Mouse (Mus musculus): ENCODE data around the gene Apc2. TPM values are rescaled to one million over a fixed set of nuclear protein-coding genes. Genes with fewer than 3 reads are reported as not detected.
A peak's percentile ranks its signal among the peaks of the same experiment; 100 is the strongest.
"Not testable (repeated sequence)": the region's sequence is repeated elsewhere in the genome, so short reads cannot be mapped to it uniquely, and the experiment has no call there.

Gene Apc2
- total RNA-seq, 2 experiments from 2014 or later, result 2.3 to 3.6 TPM

DNA sequence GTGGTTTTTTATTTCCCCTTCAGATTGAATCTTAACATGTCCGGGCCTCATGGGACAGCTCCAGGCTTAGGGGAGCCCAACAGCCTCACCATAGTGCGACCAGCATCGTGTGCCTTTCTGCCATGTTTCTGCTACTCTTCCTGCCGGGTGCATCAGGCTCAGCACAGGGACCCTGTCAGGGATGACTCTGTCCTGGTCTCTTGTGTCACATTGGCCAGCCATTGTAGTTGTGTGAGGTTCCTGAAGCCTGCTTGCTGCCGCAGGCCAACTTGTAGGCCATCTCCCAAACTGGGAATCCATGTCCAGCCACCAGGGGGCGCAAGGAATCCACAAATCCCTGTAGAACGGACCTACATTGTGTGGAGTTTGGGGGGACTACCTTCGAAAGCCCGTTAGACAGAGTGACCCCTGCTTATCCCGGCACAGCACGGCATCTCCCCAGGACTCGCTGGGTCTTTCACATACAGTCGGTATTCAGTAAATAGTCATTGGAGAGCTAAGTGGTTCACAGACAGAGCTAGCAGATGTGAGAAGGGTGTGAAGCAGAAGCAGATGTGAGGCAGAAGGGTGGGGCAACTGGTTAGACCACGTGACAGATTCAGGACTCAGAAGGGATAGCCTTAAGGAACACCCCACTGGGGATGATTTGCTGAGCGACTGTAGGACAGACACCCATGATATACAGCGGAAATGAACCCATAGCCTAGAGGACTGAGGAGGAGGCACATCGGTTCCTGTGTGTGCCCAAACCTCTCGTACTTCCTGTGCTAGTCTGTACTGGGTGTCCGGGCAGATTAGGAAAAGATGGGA lies 44.4 kb downstream of the Apc2 start:
- intact Hi-C loops (cut with DNase I), result loop anchor here (1.0 to 5.0 kb wide), 2 partner anchors 34 to 163 kb away; partner anchors contain the start of gene Efna2
- DNase-seq, result peak; percentile 86 to 92

DNA sequence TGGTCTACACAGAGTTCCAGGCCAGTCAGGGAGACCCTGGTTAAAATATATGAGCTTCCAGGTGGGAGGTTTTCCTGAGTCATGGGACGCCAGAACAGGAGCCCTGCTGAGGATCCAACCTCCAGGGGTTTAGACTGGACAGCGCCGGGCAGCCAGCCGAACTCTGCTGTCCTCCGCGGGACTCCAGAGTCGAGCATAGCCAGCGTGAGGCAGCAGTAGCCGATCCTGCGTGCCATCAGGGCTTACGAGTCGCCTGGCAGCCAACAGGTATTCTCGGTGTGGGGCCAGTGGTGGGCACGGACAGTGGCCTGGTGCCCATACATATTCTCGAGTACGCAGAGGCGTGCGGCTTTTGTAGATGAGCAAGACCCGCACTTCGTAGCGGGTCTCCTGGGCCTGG lies 45.2 kb downstream of the Apc2 start:
- intact Hi-C loops (cut with DNase I), result loop anchor here (5.0 kb wide), 1 partner anchor 164 kb away; the partner anchor contains the start of gene Efna2
- no peak for DNase-seq

DNA sequence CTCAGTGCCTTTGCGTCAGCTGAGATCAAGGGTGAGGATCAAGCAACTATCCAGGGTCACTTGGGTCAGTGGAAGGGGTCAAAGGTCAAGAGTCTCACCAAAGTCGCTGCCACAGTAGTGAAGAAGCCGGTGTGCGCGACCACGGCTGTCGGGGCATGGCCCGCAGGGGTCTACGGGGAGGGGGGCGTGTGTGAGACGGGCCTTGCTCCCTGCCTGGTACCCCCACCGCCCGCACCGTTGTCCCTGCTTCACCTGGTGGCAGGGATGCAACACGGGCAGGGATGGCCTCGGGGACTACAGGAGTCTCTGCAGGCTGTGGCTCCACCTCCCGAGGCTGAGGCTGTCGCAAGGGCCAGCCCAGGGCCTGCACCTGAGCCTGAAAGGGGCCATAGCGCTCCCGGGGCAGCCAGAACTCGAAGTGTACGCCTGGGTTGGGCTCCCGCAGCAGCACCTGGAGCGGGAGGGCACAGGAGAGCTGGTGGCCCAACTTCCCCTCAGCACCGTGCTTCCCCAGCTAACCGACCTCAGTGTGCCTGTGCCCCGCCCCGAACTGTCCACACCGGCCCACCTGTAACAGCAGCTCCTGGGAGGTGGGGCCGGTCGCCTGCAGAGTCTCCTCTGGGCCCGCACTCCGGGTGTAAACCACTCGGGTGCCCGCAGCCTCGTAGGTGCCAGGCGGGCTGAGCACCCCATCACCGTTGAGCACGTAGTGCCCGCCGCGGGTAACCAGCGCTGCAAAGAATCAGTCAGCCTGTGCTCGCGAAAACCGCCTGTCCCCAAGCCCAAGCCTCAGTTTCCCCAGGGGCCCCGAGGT lies 45.9 kb downstream of the Apc2 start:
- no peak for DNase-seq
- intact Hi-C loops (cut with DNase I), result loop anchor here (5.0 kb wide), 1 partner anchor 164 kb away; the partner anchor contains the start of gene Efna2

DNA sequence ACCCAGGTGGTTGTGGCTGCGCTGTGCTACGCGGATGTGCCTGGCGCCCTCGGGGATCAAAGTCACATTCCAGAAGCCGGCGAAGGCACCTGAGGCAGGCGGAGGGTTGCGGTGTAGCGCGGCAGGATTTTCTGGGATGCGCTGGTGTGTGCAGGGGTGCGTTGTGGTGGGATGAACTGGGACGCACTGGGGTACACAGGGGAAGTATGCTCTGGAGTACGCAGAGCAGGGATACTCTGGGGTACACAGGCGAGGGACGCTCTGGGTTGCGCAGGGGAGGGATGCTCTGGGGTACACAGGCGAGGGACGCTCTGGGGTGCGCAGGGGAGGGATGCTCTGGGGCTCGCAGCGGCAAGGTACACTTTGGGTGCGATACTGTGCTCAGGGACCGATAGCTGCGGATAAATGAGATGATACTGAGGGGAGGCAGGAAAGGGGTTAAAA lies 46.5 kb downstream of the Apc2 start:
- DNase-seq, result no peak
- intact Hi-C loops (cut with DNase I), result loop anchor here (5.0 kb wide), 1 partner anchor 165 kb away; the partner anchor contains the start of gene Efna2

DNA sequence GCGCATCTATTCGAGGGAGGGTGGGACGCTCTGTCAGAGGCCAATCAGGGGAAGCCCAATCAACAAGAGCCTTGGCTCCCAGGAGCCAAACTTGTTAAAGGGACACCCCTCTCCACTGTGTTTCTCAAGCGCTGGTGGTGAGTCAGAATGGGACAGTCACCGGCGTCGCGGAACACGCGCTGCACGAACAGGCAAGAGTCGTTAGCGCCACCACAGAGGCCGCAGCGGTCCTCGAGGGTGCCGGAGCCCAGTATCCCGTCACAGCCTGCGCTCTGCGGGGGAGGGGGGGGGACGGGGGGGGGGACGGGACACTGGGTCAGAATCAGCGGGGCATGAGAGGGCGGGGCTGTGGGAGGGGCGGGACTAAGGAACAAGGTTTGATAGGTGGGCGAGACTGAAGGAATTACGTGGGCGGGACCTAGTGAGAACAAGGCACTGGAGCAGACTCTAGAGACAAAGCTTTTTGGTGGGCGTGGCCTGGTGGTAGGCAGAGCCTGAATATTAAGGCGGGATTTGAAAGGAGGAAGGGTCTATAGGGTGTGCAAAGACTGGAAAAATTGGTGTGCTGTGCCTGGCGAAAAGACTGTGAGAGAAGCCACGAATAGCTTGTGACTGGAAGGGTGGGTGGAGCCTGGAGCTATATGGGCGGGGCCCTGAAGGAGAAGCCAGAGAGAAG lies 47.1 kb downstream of the Apc2 start:
- peak in 1 of 2 experiments; percentile 46 for DNase-seq
- intact Hi-C loops (cut with DNase I), result loop anchor here (5.0 kb wide), 1 partner anchor 166 kb away; the partner anchor contains the start of gene Efna2

DNA sequence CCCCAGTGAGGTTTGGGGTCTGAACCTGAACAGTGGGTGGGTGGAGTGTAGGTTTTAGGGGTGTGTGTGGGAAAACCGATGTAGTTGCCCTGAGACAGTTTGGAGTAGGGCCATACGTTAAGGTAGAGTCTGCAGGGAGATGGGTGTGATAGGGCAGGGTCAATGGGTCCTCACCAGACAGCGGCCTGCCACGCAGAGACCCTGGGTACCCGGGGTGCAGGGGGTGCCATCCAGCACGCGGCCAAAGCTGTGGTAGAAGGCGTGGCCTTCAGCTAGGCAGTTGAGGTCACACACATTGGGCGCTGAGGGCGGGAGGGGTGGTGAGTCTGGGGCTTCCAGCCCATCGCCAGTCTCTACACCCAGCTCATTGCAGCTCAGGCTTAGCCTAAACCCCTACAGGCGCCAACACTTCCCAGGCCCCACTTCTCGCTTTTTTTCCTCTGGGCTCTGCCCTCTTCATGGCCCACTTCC lies 47.7 kb downstream of the Apc2 start:
- no peak for DNase-seq
- intact Hi-C loops (cut with DNase I), result loop anchor here (5.0 kb wide), 1 partner anchor 166 kb away; the partner anchor contains the start of gene Efna2

DNA sequence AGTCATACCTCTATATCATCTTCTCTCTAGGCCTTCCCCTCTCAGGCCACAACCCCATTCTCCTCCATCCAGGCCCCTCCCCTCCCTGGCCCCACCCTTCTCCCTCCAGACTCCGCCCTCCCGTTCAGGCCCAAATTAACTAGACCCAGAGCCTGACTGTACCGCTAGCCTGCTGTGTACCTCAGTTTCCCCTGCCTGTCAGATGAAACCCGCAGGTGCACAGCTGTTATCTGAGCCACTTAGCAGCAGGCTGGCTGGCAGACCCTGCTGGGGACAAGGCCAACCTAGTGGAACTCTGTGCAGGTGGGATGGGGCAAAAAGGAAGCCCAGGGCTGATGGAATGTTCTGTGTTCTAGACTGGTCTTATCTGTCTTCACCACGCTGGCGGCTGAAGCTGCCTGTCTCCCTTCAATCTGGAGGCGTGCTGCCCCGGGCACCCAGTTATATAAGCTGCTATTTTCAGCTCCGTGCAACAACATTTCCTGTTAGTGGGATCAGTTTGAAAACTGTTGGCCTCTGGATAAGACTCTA lies 48.4 kb downstream of the Apc2 start:
- intact Hi-C loops (cut with DNase I), result loop anchor here (5.0 kb wide), 1 partner anchor 167 kb away; the partner anchor contains the start of gene Efna2
- DNase-seq, result no peak

DNA sequence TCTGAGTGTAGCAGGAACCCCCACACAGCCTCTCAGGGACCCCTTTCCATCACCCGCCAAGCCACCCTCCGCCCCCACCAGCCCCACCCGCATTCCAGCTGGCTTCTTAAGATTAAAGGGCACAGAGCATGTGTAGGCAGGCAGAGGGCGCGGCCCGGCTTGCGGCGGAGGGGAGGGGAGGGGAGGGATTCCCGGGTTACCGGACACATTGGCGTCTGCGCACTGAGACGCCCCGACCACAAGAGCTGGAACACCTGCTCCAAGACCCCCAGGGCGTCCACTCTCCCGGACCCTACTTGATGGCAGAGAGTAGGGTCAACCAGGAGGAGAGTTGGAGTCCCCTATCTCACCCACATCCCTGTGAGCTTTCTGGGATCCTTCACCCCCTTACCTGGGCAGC lies 49.3 kb downstream of the Apc2 start:
- intact Hi-C loops (cut with DNase I), result no loop called here
- no peak for DNase-seq

DNA sequence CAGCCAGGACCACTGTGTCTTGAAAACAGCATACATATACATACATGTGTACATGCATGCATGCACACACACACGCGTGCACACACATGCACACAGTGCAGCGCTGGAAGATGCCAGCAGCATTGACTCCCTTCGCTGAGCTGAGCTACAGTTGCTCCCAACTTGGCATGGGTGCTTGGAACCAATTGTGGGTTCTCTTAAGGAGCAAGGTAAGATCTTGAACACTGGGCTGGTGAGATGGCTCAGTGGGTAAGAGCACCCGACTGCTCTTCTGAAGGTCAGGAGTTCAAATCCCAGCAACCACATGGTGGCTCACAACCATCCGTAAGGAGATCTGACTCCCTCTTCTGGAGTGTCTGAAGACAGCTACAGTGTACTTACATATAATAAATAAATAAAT lies 50.2 kb downstream of the Apc2 start:
- intact Hi-C loops (cut with DNase I); DNase-seq: not testable (repeated sequence)

DNA sequence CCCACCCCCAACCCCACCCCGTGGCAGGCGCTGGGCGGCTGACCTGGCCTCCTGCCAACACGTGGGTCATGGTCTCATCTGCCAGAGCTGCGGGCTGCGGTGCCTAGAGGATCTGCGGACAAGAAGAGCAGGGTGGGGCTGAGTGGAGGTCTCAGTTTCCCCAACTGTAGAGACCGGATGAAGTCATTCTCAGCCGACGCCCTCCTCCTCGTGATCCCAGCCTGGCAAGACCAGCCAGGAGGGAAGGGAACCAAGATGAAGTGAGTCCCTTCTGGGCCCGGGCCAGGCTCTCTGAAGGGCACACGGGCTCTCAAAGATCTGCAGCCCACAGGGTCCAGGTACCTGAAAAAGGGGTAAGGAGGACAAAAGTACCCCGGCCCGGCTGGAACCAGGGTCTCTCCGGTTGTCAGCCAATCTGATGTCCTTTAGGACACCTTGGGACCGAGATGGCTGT lies 51.8 kb downstream of the Apc2 start:
- intact Hi-C loops (cut with DNase I), result no loop called here
- peak; percentile 47 to 50 for DNase-seq

DNA sequence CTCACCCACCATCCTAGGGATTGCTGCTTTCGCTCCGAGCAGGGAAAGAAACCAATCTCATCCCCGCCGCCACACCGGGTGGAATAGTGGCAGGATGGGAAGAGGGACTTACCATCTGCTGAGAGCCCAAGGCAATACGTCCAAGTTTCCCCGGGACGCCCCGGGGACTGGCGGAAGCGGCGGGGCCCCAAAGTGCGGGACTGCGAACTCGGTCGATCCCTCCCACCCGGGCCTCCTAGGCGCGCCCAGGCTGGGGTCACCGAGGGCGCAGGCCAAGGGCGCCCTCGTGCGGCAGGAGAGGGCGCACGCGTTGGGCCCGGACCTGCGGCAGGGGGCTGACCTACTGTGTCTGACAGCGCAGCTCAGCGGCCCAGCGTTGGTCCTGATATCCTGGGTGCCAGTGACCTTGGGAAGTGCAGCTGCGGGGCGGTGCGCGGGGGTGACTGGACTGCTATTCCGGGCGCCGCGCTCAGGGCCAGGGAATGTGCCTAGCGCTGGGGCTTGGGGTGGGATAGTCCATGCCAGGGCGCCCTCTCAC lies 52.5 kb downstream of the Apc2 start, which contains the start of gene Adamtsl5:
Gene Adamtsl5, minus strand, starts transcription at position 169 of the 538 bp plus-strand sequence.
- intact Hi-C loops (cut with DNase I), result loop anchor here (1.0 kb wide), 1 partner anchor 53 kb away; the partner anchor contains the start of gene Apc2

DNA sequence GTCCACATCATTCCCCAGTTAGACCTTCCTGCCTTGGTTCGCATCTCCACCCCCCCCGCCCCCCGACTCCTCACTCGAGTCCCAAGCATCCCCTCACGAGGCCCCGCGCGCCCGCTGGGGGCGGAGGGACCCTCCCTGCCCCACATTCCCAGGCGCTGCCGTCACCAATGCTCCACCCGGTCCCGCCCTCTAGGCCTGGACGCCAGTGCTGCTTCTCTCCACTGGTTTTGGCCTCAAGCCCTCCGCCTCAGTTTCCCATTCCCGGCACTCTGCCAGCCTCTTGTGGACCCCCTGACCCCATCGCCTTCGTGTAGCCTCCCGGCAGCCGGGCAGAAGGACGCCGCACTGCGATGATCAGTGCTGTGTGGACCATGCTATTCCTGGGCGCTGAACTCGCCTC lies 53.2 kb downstream of the Apc2 start:
- intact Hi-C loops (cut with DNase I), result loop anchor here (1.0 kb wide), 1 partner anchor 54 kb away; the partner anchor contains the start of gene Apc2

More for the DNA sequence above, 52.5 kb downstream of the Apc2 start, which contains the start of gene Adamtsl5:
- DNase-seq, result peak; percentile 85 to 86

DNA sequence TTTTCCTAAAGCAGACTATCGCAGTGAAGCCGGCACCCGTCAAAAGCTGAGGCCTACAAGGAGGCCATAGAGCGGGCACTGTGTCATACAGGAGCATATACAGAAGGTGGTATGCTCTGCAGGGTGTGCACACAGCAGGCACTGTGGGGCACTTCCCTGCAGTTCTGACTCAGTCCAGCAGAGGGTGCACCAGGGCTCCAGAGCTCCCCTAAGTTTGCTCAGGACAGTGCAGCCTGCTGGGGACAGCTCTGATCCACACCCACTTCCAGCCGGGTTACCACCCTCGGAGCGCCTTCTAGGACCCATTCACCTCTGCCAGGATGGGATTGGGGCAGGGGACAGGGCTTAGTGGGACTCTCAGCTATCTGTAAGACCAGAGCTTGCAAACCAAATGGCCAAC lies 54.5 kb downstream of the Apc2 start:
- peak; percentile 88 to 95 for DNase-seq
- intact Hi-C loops (cut with DNase I), result loop anchor here (1.0 kb wide), 1 partner anchor 24 kb away; no protein-coding TSS in a partner anchor

More for the DNA sequence above, 53.2 kb downstream of the Apc2 start:
- peak in 1 of 2 experiments; percentile 55 for DNase-seq

DNA sequence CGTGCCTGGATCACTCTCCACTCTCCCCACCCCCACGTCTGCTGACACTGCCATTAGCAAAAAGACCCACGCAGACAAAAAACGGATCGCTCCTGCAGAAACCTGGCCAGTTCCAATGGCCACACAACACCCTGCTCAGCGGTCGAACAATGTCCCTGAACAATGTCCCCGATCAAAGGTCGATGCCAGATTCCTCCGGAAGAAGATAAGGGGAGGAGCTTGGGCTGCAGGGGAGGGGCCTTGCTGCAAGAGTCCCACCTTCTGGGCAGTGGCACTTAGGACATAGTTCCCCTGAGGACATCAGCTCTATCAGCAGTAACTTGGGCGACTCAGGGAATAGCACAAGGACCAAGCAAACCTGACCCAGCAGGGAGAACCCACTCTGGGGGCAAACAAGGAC lies 56.1 kb downstream of the Apc2 start:
- intact Hi-C loops (cut with DNase I), result no loop called here
- DNase-seq, result no peak

DNA sequence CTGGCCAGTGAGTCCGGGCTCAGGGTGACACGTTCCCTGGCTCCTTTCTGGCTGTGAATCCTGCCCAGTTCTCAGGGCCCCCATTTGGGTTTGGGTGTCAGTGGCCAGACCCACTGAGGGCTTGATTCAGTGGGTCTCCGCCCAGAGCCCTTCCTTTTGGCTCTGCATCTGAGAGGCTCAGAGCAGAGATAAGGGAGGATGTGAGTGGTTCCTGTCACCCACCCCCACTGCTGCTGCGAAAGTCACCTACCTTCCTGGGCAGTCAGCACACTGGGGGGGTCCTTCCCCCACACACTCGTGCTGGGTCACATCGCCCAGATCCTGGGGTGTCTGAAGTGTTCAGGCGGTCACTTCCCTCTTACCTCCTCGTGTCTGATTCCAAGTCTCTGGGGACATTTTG lies 57.0 kb downstream of the Apc2 start:
- intact Hi-C loops (cut with DNase I), result no loop called here
- no peak for DNase-seq

DNA sequence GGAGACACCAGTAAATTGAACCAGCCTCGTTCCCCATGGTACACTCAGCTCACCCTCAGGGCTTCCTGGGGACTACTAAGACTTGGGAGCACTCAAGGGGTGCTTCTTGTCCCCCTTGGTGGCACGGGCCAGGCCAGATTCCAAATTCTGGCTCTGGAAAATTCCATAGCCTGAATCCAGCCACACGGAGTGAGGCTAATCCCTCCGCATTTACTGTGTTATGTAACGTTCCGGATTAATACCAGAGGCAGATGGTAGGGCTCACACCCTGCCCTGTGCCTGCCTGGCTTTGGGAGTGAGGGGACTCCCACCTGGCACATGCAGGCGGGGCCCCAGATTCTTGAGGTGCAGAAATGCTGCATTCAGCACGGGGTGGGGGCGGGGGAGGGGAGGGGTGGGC lies 59.7 kb downstream of the Apc2 start:
- DNase-seq, result no peak
- intact Hi-C loops (cut with DNase I), result no loop called here

DNA sequence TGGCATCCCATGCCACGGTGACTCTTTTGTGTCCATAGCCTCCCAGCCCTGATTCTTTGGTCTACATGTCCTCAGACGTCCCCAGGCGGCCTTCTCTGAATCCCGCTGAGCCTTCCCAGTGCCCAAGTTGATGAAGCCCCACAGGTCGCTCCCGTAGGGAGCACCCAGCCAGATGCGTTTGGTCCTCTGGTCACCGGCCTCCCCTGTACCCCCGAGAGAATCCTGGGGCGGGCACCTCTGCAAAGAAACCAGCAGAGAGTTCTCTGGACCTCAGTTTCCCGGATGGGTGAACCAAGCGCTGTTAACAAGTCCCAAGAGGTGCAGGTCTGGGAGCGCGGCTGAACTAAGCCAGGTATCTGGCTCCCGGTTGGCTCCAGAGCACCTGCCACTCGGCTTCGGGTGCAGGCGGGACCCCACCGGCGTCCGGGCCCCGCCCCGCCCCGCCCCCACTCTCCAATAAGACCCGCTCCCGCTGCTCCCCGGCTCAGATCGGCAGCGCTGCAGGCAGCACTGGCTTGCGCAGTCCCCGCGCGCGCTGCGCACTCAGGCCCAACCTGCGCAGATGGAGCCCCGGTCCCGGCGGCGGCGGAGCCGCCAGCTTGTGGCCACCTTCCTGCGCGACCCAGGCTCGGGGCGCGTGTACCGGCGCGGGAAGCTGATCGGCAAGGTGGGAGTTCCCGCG lies 60.4 kb downstream of the Apc2 start, which contains the start of gene Plk5:
Gene Plk5, plus strand, starts transcription at position 459 of the 682 bp plus-strand sequence.
- DNase-seq, result no peak
- intact Hi-C loops (cut with DNase I), result no loop called here

DNA sequence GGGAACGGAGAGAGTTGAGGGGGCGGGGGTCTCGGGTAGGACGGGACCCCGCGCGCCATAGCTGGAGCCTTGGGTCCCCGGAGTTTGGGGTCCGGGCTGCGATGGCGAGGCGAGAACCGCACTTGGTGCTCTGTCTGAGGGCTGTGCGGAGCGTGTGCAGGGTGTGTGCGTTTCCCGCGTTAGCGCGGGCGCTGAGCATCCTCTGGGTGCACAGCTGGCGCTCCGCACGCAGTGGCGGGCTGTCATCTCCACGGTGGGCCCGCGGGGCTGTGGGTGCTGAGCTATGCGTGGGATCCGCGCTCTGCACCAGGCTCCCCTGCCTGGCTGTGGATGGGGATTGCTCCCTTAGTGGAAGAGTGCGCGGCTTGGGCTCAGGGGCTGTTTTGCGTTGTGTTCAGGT lies 61.0 kb downstream of the Apc2 start:
- DNase-seq, result no peak
- intact Hi-C loops (cut with DNase I), result no loop called here

DNA sequence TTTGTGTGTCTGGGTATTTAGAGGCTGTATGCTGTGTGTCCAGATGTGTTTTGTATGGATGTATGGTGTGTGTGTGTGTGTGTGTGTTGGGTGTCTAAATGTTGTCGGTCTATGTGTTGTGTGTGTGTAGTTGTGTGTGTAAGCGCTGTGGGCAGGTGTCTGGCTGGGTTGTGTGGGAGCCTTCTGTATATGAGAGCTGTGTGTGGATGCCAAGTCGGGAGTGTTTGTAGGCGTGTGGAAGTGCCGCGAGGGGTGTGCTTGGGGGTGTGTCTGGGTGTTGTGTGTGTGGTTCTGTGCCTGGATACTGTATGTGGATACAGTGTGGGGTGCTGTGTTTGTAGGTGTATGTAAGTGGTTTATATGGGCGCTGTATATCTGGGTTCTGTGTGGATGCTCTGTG lies 61.6 kb downstream of the Apc2 start:
- intact Hi-C loops (cut with DNase I), result no loop called here
- DNase-seq, result no peak

Data from heart, postnatal 14 days (tissue).